Comparison of ENCODE assay signal across 8 mouse cellular contexts in genomic region chr7:80052261-80052660, GRCm38 (mm10). TPM values are rescaled to one million over a fixed set of nuclear protein-coding genes. Genes with fewer than 3 reads are reported as not detected.
DNase-seq lines count a peak whose midpoint lies in the region; ATAC-seq lines count a peak whose summit lies in the region.

No protein-coding gene starts in this region.

- H3K4me3 ChIP-seq in heart, embryonic 11.5 days (ENCODE audit: low read depth, low read length): no peak overlapping the region
- H3K4me3 ChIP-seq in forebrain, embryonic 13.5 days: no peak overlapping the region

- no peaks in the 10 kb centered on the region for H3K9me3 ChIP-seq in heart, embryonic 11.5 days (replicated peaks; ENCODE audit: control insufficient read depth, low read length)
- H3K9me3 ChIP-seq in forebrain, embryonic 13.5 days (replicated peaks): no peaks in the 10 kb centered on the region

- no peaks in the 10 kb centered on the region for H3K36me3 ChIP-seq in heart, embryonic 11.5 days (ENCODE audit: control insufficient read depth, insufficient read depth, low read length)
- H3K36me3 ChIP-seq in forebrain, embryonic 13.5 days (ENCODE audit: poor library complexity, severe bottlenecking): no peaks in the 10 kb centered on the region

- H3K27ac ChIP-seq in heart, embryonic 11.5 days (ENCODE audit: low read depth, low read length): no peak overlapping the region
- no peak overlapping the region for H3K27ac ChIP-seq in forebrain, embryonic 13.5 days

- WGBS in heart, embryonic 11.5 days (ENCODE audit: insufficient replicate concordance): 42% methylated on average over 11 of the region's 11 CpGs
- WGBS in forebrain, embryonic 13.5 days: 50% methylated on average over 11 of the region's 11 CpGs

- no peaks in the 10 kb centered on the region for H3K27me3 ChIP-seq in heart, embryonic 11.5 days (ENCODE audit: control insufficient read depth, insufficient read depth, low read length)
- no peaks in the 10 kb centered on the region for H3K27me3 ChIP-seq in forebrain, embryonic 13.5 days

- peak overlapping the region; percentile 5; the same call in 1 of the 2 replicates for H3K9ac ChIP-seq in heart, embryonic 11.5 days (ENCODE audit: low read depth, low read length)
- H3K9ac ChIP-seq in forebrain, embryonic 13.5 days: no peak overlapping the region

- H3K4me2 ChIP-seq in heart, embryonic 11.5 days: peak overlapping the region; percentile 22
- no peak overlapping the region for H3K4me2 ChIP-seq in forebrain, embryonic 13.5 days

- peak; percentile 71 for DNase-seq in urinary bladder, postnatal 14 days (ENCODE audit: low spot score)
- DNase-seq in urinary bladder, adult 2 months (ENCODE audit: low spot score): no peak
- DNase-seq in kidney, postnatal 10 days: peak; percentile 89
- DNase-seq in skeletal muscle tissue, adult 2 months (ENCODE audit: low read depth, low spot score): peak; percentile 70
- no peak for DNase-seq in left cerebral cortex, adult 8-10 months (ENCODE audit: low spot score in 2 of 2)
- no peak for DNase-seq in right cerebral cortex, postnatal 14 days

- no peak; the same call in 1 of the 2 replicates for ATAC-seq in heart, embryonic 11.5 days (replicated peaks; ENCODE audit: insufficient number of reproducible peaks, low FRiP score, low TSS enrichment)
- no peak; the same call in 1 of the 2 replicates for ATAC-seq in forebrain, embryonic 13.5 days

- H3K4me1 ChIP-seq in heart, embryonic 11.5 days (ENCODE audit: control insufficient read depth, insufficient read depth, low read length): peaks cover 41% of the 10 kb centered on the region
- peaks cover 49% of the 10 kb centered on the region for H3K4me1 ChIP-seq in forebrain, embryonic 13.5 days

RNA-seq across cellular contexts. Expression of gene Zfp710, which starts 27.6 kb away (rescaled TPM):
- 15.6 and 18.8 TPM in 2 replicates for polyA plus RNA-seq in urinary bladder, adult 2 months (2012; rRNA removed)
- polyA plus RNA-seq in heart, embryonic 11.5 days (2014; fragmentation: Nextera tagmentation; extraction: Ambion mirVana): 11.2 and 11.8 TPM in 2 replicates
- polyA plus RNA-seq in forebrain, embryonic 13.5 days (2015; fragmentation: Nextera tagmentation; extraction: Ambion mirVana): 20.6 and 23.1 TPM in 2 replicates
- 10 to 100 TPM; 20.9 to 22.8 (median 21.8) TPM for total RNA-seq in left cerebral cortex, adult 8-10 months (2022)

Comparison
In these comparisons a context has a peak if more than half of its experiments do, and no peak if none do; other contexts are left out.
1. DNase-seq: peak in urinary bladder, postnatal 14 days (single experiment), kidney, postnatal 10 days (single experiment) and skeletal muscle tissue, adult 2 months (single experiment); none in urinary bladder, adult 2 months (single experiment), left cerebral cortex, adult 8-10 months (0 of 2) and right cerebral cortex, postnatal 14 days (single experiment).